Mouse (Mus musculus): ENCODE results near the gene Agpat3. TPM values are rescaled to one million over a fixed set of nuclear protein-coding genes. Genes with fewer than 3 reads are reported as not detected.

Agpat3 gene
- polyA plus RNA-seq, 1 experiment = 95.0 TPM

- no peaks in the 10 kb centered on the region for H3K27me3 ChIP-seq (ENCODE audit: control insufficient read depth, insufficient read depth, insufficient read length)
- H3K4me3 ChIP-seq (ENCODE audit: insufficient read depth, poor library complexity, severe bottlenecking) = no peak overlapping the region
- no peaks in the 10 kb centered on the region for H3K79me2 ChIP-seq (ENCODE audit: control insufficient read depth, insufficient read depth)
- H3K36me3 ChIP-seq (ENCODE audit: control insufficient read depth, insufficient read depth) = no peaks in the 10 kb centered on the region
- no peak overlapping the region for H3ac ChIP-seq (ENCODE audit: control insufficient read depth, insufficient read length, low read depth)
- no peaks in the 10 kb centered on the region for H3K79me3 ChIP-seq (ENCODE audit: low read depth)
- TF ChIP-seq MYOD1 (IDR thresholded peaks at IDR 0.05; ENCODE audit: control insufficient read depth, insufficient read length, low read depth) = no peak
These were observed 44.9 kb downstream of the Agpat3 start for GRCm38 (mm10) chr10:78307391-78307790.

- Histone ChIP-seq H3K79me2 (ENCODE audit: control insufficient read depth, insufficient read depth) (no peaks in the 10 kb centered on the region), H3K27me3 (ENCODE audit: control insufficient read depth, insufficient read depth, insufficient read length) (no peaks in the 10 kb centered on the region), H3K79me3 (ENCODE audit: low read depth) (no peaks in the 10 kb centered on the region), H3K36me3 (ENCODE audit: control insufficient read depth, insufficient read depth) (no peaks in the 10 kb centered on the region), H3ac (ENCODE audit: control insufficient read depth, insufficient read length, low read depth) (no peak overlapping the region), H3K4me3 (ENCODE audit: insufficient read depth, poor library complexity, severe bottlenecking) (no peak overlapping the region)
- TF ChIP-seq FOSL1 (IDR thresholded peaks at IDR 0.05; ENCODE audit: insufficient read depth, low read length, poor library complexity, severe bottlenecking) (no peak), MYOG (IDR thresholded peaks at IDR 0.05; ENCODE audit: control insufficient read depth, extremely low read depth, insufficient read length) (no peak), MAX (IDR thresholded peaks at IDR 0.05) (no peak), USF1 (IDR thresholded peaks at IDR 0.05; ENCODE audit: low read depth) (no peak), CTCF (IDR thresholded peaks at IDR 0.05; ENCODE audit: control insufficient read depth, insufficient read depth, insufficient read length) (no peak), MYOD1 (IDR thresholded peaks at IDR 0.05; ENCODE audit: control insufficient read depth, insufficient read length, low read depth) (no peak), CEBPB (IDR thresholded peaks at IDR 0.05; ENCODE audit: low read depth) (no peak)
These were observed 46.3 kb downstream of the Agpat3 start for GRCm38 (mm10) chr10:78306027-78306426.

GRCm38 (mm10) chr10:78304996-78305395 lies 47.3 kb downstream of the Agpat3 start:
- no peaks in the 10 kb centered on the region for H3K36me3 ChIP-seq (ENCODE audit: control insufficient read depth, insufficient read depth)
- TF ChIP-seq MAX (IDR thresholded peaks at IDR 0.05) (peak; percentile 94), MYOD1 (IDR thresholded peaks at IDR 0.05; ENCODE audit: control insufficient read depth, insufficient read length, low read depth) (peak; percentile 47), USF1 (IDR thresholded peaks at IDR 0.05; ENCODE audit: low read depth) (peak; percentile 94), FOSL1 (IDR thresholded peaks at IDR 0.05; ENCODE audit: insufficient read depth, low read length, poor library complexity, severe bottlenecking) (no peak), MYOG (IDR thresholded peaks at IDR 0.05; ENCODE audit: control insufficient read depth, extremely low read depth, insufficient read length) (no peak)
- no peak overlapping the region for H3K4me3 ChIP-seq (ENCODE audit: insufficient read depth, poor library complexity, severe bottlenecking)
- peak overlapping the region; percentile 20 for H3ac ChIP-seq (ENCODE audit: control insufficient read depth, insufficient read length, low read depth)
- H3K27me3 ChIP-seq (ENCODE audit: control insufficient read depth, insufficient read depth, insufficient read length) = no peaks in the 10 kb centered on the region
- no peaks in the 10 kb centered on the region for H3K79me3 ChIP-seq (ENCODE audit: low read depth)
- H3K79me2 ChIP-seq (ENCODE audit: control insufficient read depth, insufficient read depth) = no peaks in the 10 kb centered on the region

- no peak overlapping the region for H3K4me3 ChIP-seq (ENCODE audit: insufficient read depth, poor library complexity, severe bottlenecking)
- H3K79me3 ChIP-seq (ENCODE audit: low read depth) = no peaks in the 10 kb centered on the region
- H3K79me2 ChIP-seq (ENCODE audit: control insufficient read depth, insufficient read depth) = no peaks in the 10 kb centered on the region
- H3ac ChIP-seq (ENCODE audit: control insufficient read depth, insufficient read length, low read depth) = no peak overlapping the region
- no peaks in the 10 kb centered on the region for H3K36me3 ChIP-seq (ENCODE audit: control insufficient read depth, insufficient read depth)
- no peaks in the 10 kb centered on the region for H3K27me3 ChIP-seq (ENCODE audit: control insufficient read depth, insufficient read depth, insufficient read length)
- TF ChIP-seq MYOG (IDR thresholded peaks at IDR 0.05; ENCODE audit: control insufficient read depth, extremely low read depth, insufficient read length) = no peak
- no peak for TF ChIP-seq FOSL1 (IDR thresholded peaks at IDR 0.05; ENCODE audit: insufficient read depth, low read length, poor library complexity, severe bottlenecking)
- TF ChIP-seq MYOD1 (IDR thresholded peaks at IDR 0.05; ENCODE audit: control insufficient read depth, insufficient read length, low read depth) = no peak
These were observed 48.6 kb downstream of the Agpat3 start for GRCm38 (mm10) chr10:78303675-78304074.

GRCm38 (mm10) chr10:78300061-78300460 lies 52.2 kb downstream of the Agpat3 start:
- Histone ChIP-seq H3K27me3 (ENCODE audit: control insufficient read depth, insufficient read depth, insufficient read length) (no peaks in the 10 kb centered on the region), H3ac (ENCODE audit: control insufficient read depth, insufficient read length, low read depth) (no peak overlapping the region), H3K79me3 (ENCODE audit: low read depth) (no peaks in the 10 kb centered on the region), H3K4me3 (ENCODE audit: insufficient read depth, poor library complexity, severe bottlenecking) (no peak overlapping the region), H3K79me2 (ENCODE audit: control insufficient read depth, insufficient read depth) (peaks cover 14% of the 10 kb centered on the region), H3K36me3 (ENCODE audit: control insufficient read depth, insufficient read depth) (no peaks in the 10 kb centered on the region)
- TF ChIP-seq MYOD1 (IDR thresholded peaks at IDR 0.05; ENCODE audit: control insufficient read depth, insufficient read length, low read depth) (peak; percentile 18), MYOG (IDR thresholded peaks at IDR 0.05; ENCODE audit: control insufficient read depth, extremely low read depth, insufficient read length) (no peak)

GRCm38 (mm10) chr10:78298651-78299644 lies 53.3 kb downstream of the Agpat3 start:
- Histone ChIP-seq H3K79me3 (ENCODE audit: low read depth) (no peaks in the 10 kb centered on the region), H3ac (ENCODE audit: control insufficient read depth, insufficient read length, low read depth) (no peak overlapping the region)
- TF ChIP-seq USF1 (IDR thresholded peaks at IDR 0.05; ENCODE audit: low read depth) (no peak), CTCF (IDR thresholded peaks at IDR 0.05; ENCODE audit: control insufficient read depth, insufficient read depth, insufficient read length) (no peak), MYOD1 (IDR thresholded peaks at IDR 0.05; ENCODE audit: control insufficient read depth, insufficient read length, low read depth) (no peak), CEBPB (IDR thresholded peaks at IDR 0.05; ENCODE audit: low read depth) (no peak), FOSL1 (IDR thresholded peaks at IDR 0.05; ENCODE audit: insufficient read depth, low read length, poor library complexity, severe bottlenecking) (no peak), MYOG (IDR thresholded peaks at IDR 0.05; ENCODE audit: control insufficient read depth, extremely low read depth, insufficient read length) (no peak), MAX (IDR thresholded peaks at IDR 0.05) (no peak)

More at GRCm38 (mm10) chr10:78298651-78299644, 53.3 kb downstream of the Agpat3 start:
- no peak overlapping the region for H3K4me3 ChIP-seq (ENCODE audit: insufficient read depth, poor library complexity, severe bottlenecking)
- H3K27me3 ChIP-seq (ENCODE audit: control insufficient read depth, insufficient read depth, insufficient read length) = no peaks in the 10 kb centered on the region
- H3K79me2 ChIP-seq (ENCODE audit: control insufficient read depth, insufficient read depth) = peaks cover 14% of the 10 kb centered on the region
- no peaks in the 10 kb centered on the region for H3K36me3 ChIP-seq (ENCODE audit: control insufficient read depth, insufficient read depth)

All from C2C12 (cell line).